Mouse (Mus musculus) liver, embryonic 15.5 days (tissue): ENCODE results near the gene Rdm1. TPM values are rescaled to one million over a fixed set of nuclear protein-coding genes. Genes with fewer than 3 reads are reported as not detected.

Experiments used
- ATAC-seq: fragments of 200-750 bp; cut with Nextera tagmentation; 2 replicates; pipeline ENCODE4 v1.8.0; 2017; ENCODE audit warnings: moderate number of reproducible peaks, mild to moderate bottlenecking, moderate library complexity; ENCODE audit not compliant: insufficient read depth
- H3K27ac ChIP-seq: fragments of 300-500 bp; sonication (generic); replicated peaks from 2 replicates; pipeline ENCODE4 v1.5.1; 2015; ENCODE audit warnings: mild to moderate bottlenecking, inconsistent platforms
- H3K27me3 ChIP-seq: fragments of 300-500 bp; sonication (generic); 2 replicates; pipeline ENCODE4 v1.6.1; 2015; ENCODE audit warnings: mild to moderate bottlenecking, inconsistent platforms
- H3K36me3 ChIP-seq: fragments of 300-500 bp; sonication (generic); replicated peaks from 2 replicates; pipeline ENCODE4 v1.6.1; 2015; ENCODE audit warnings: moderate library complexity, mild to moderate bottlenecking, inconsistent platforms
- H3K4me1 ChIP-seq: fragments of 300-500 bp; sonication (generic); replicated peaks from 2 replicates; pipeline ENCODE4 v1.6.1; 2015; ENCODE audit warnings: inconsistent platforms
- H3K4me2 ChIP-seq: fragments of 300-500 bp; sonication (generic); 2 replicates; pipeline ENCODE4 v1.6.1; 2015; ENCODE audit warnings: moderate library complexity, mild to moderate bottlenecking, inconsistent platforms
- H3K4me3 ChIP-seq: fragments of 300-500 bp; sonication (generic); replicated peaks from 2 replicates; pipeline ENCODE4 v1.5.1; 2015; ENCODE audit warnings: mild to moderate bottlenecking, inconsistent platforms
- H3K9ac ChIP-seq: fragments of 300-500 bp; sonication (generic); 2 replicates; pipeline ENCODE4 v1.6.1; 2015; ENCODE audit warnings: moderate library complexity, mild to moderate bottlenecking, inconsistent platforms
- H3K9me3 ChIP-seq: fragments of 300-500 bp; sonication (generic); replicated peaks from 2 replicates; pipeline ENCODE4 v1.6.1; 2016; ENCODE audit warnings: inconsistent platforms
- WGBS: fragments of 180-500 bp; shearing (Covaris S2); methylation state at CpG from one replicate; pipeline ENCODE4 v1.1.7; 2015; ENCODE audit warnings: mixed read lengths; ENCODE audit not compliant: insufficient replicate concordance; 5-methylcytosine and 5-hydroxymethylcytosine counted together
- polyA plus RNA-seq: library from polyadenylated mRNA; unstranded; fragments of >200 nt; fragmentation: Nextera tagmentation; extraction: Ambion mirVana; gene quantifications from 2 replicates; pipeline ENCODE4 v1.2.1, GENCODE M21; 2015

The Rdm1 gene
- polyA plus RNA-seq, 1 experiment from 2014 or later = 12.1 TPM

- no peak overlapping the region for H3K27ac ChIP-seq
- H3K9me3 ChIP-seq = no peaks in the 10 kb centered on the region
- H3K9ac ChIP-seq = no peak overlapping the region
Observed at GRCm38 (mm10) chr11:101661191-101661590, 34.2 kb downstream of the Rdm1 start.

GRCm38 (mm10) chr11:101661786-101662185, 34.8 kb downstream of the Rdm1 start:
- H3K9me3 ChIP-seq = no peaks in the 10 kb centered on the region
- no peaks in the 10 kb centered on the region for H3K36me3 ChIP-seq
- H3K27ac ChIP-seq = no peak overlapping the region
- H3K4me1 ChIP-seq = peaks cover 58% of the 10 kb centered on the region
- no peak overlapping the region for H3K4me2 ChIP-seq
- ATAC-seq = no peak
- H3K9ac ChIP-seq = no peak overlapping the region
- H3K4me3 ChIP-seq = no peak overlapping the region
- H3K27me3 ChIP-seq = no peaks in the 10 kb centered on the region
- 26% methylated on average over 5 of the region's 5 CpGs for WGBS

More at GRCm38 (mm10) chr11:101661191-101661590, 34.2 kb downstream of the Rdm1 start:
- Histone ChIP-seq H3K36me3 (no peaks in the 10 kb centered on the region), H3K4me3 (no peak overlapping the region), H3K4me1 (peaks cover 54% of the 10 kb centered on the region), H3K27me3 (no peaks in the 10 kb centered on the region), H3K4me2 (no peak overlapping the region)
- WGBS = 65% methylated on average over 7 of the region's 7 CpGs
- no peak for ATAC-seq

- ATAC-seq = no peak
- Histone ChIP-seq H3K27me3 (no peaks in the 10 kb centered on the region), H3K36me3 (no peaks in the 10 kb centered on the region), H3K9ac (no peak overlapping the region), H3K4me2 (no peak overlapping the region), H3K4me1 (peaks cover 66% of the 10 kb centered on the region), H3K4me3 (no peak overlapping the region), H3K9me3 (no peaks in the 10 kb centered on the region), H3K27ac (no peak overlapping the region)
- 53% methylated on average over 11 of the region's 11 CpGs for WGBS
Observed at GRCm38 (mm10) chr11:101663229-101664027, 36.4 kb downstream of the Rdm1 start.

GRCm38 (mm10) chr11:101664825-101665635, 38.0 kb downstream of the Rdm1 start, which contains the start of gene Arl4d:
TSS of gene Arl4d (plus strand) at chr11:101665541.
- no peaks in the 10 kb centered on the region for H3K27me3 ChIP-seq
- 6% methylated on average over 34 of the region's 34 CpGs for WGBS
- H3K9me3 ChIP-seq = no peaks in the 10 kb centered on the region
- peak; percentile 88 for ATAC-seq
- peak within 1 kb of the TSS; percentile 66 for H3K27ac ChIP-seq
- H3K9ac ChIP-seq = peak within 1 kb of the TSS; percentile 69
- peaks cover 70% of the 10 kb centered on the region for H3K4me1 ChIP-seq
- peak within 1 kb of the TSS; percentile 65 for H3K4me3 ChIP-seq
- H3K4me2 ChIP-seq = peak within 1 kb of the TSS; percentile 99
- H3K36me3 ChIP-seq = no peaks in the 10 kb centered on the region

- 1% methylated on average over 24 of the region's 24 CpGs for WGBS
- peak overlapping the region; percentile 99 for H3K4me2 ChIP-seq
- no peaks in the 10 kb centered on the region for H3K9me3 ChIP-seq
- no peaks in the 10 kb centered on the region for H3K36me3 ChIP-seq
- peak overlapping the region; percentile 65 for H3K4me3 ChIP-seq
- peaks cover 76% of the 10 kb centered on the region for H3K4me1 ChIP-seq
- no peaks in the 10 kb centered on the region for H3K27me3 ChIP-seq
- ATAC-seq = no peak
- H3K27ac ChIP-seq = peak overlapping the region; percentile 66
- H3K9ac ChIP-seq = peak overlapping the region; percentile 69
Observed at GRCm38 (mm10) chr11:101665636-101665992, 38.6 kb downstream of the Rdm1 start.

- no peaks in the 10 kb centered on the region for H3K27me3 ChIP-seq
- peaks cover 80% of the 10 kb centered on the region for H3K4me1 ChIP-seq
- no peaks in the 10 kb centered on the region for H3K9me3 ChIP-seq
- no peaks in the 10 kb centered on the region for H3K36me3 ChIP-seq
- no peak overlapping the region for H3K27ac ChIP-seq
- 0 out of 2 replicates have a peak overlapping the region, but pooled peaks have one; percentile 2 for H3K4me2 ChIP-seq
- H3K9ac ChIP-seq = no peak overlapping the region
- 81% methylated on average over 28 of the region's 28 CpGs for WGBS
- no peak for ATAC-seq
- H3K4me3 ChIP-seq = no peak overlapping the region
Observed at GRCm38 (mm10) chr11:101666626-101667345, 39.8 kb downstream of the Rdm1 start.

GRCm38 (mm10) chr11:101667871-101668532, 41.0 kb downstream of the Rdm1 start:
- WGBS = 66% methylated on average over 14 of the region's 14 CpGs
- no peaks in the 10 kb centered on the region for H3K27me3 ChIP-seq
- no peak overlapping the region; the same call in 1 of the 2 replicates for H3K9ac ChIP-seq

GRCm38 (mm10) chr11:101668546-101669261, 41.7 kb downstream of the Rdm1 start:
- no peak overlapping the region for H3K4me3 ChIP-seq
- H3K27ac ChIP-seq = 0 out of 2 replicates have a peak overlapping the region, but pooled peaks have one; percentile 19
- H3K9ac ChIP-seq = no peak overlapping the region; the same call in 1 of the 2 replicates
- no peaks in the 10 kb centered on the region for H3K36me3 ChIP-seq
- H3K4me2 ChIP-seq = peak overlapping the region; percentile 23
- H3K9me3 ChIP-seq = no peaks in the 10 kb centered on the region
- H3K4me1 ChIP-seq = peaks cover 73% of the 10 kb centered on the region
- peak; percentile 16; the same call in 1 of the 2 replicates for ATAC-seq
- no peaks in the 10 kb centered on the region for H3K27me3 ChIP-seq
- 28% methylated on average over 13 of the region's 13 CpGs for WGBS

More at GRCm38 (mm10) chr11:101667871-101668532, 41.0 kb downstream of the Rdm1 start:
- Histone ChIP-seq H3K36me3 (no peaks in the 10 kb centered on the region), H3K9me3 (no peaks in the 10 kb centered on the region), H3K27ac (peak overlapping the region; percentile 19; the same call in 1 of the 2 replicates), H3K4me1 (peaks cover 73% of the 10 kb centered on the region), H3K4me3 (no peak overlapping the region), H3K4me2 (peak overlapping the region; percentile 23)
- no peak for ATAC-seq

GRCm38 (mm10) chr11:101670334-101670733, 43.3 kb downstream of the Rdm1 start:
- Histone ChIP-seq H3K4me1 (peaks cover 63% of the 10 kb centered on the region), H3K27me3 (no peaks in the 10 kb centered on the region), H3K9ac (no peak overlapping the region), H3K36me3 (no peaks in the 10 kb centered on the region), H3K27ac (no peak overlapping the region), H3K4me3 (no peak overlapping the region), H3K9me3 (no peaks in the 10 kb centered on the region), H3K4me2 (no peak overlapping the region)
- WGBS = 16% methylated on average over 1 of the region's 1 CpGs
- ATAC-seq = no peak

GRCm38 (mm10) chr11:101671255-101671654, 44.3 kb downstream of the Rdm1 start:
- ATAC-seq = no peak
- H3K4me1 ChIP-seq = peaks cover 56% of the 10 kb centered on the region
- WGBS = 35% methylated on average over 4 of the region's 4 CpGs

More at GRCm38 (mm10) chr11:101671255-101671654, 44.3 kb downstream of the Rdm1 start:
- H3K27me3 ChIP-seq = no peaks in the 10 kb centered on the region
- H3K36me3 ChIP-seq = no peaks in the 10 kb centered on the region
- no peak overlapping the region for H3K9ac ChIP-seq
- no peak overlapping the region for H3K27ac ChIP-seq
- H3K9me3 ChIP-seq = no peaks in the 10 kb centered on the region
- H3K4me3 ChIP-seq = no peak overlapping the region
- no peak overlapping the region for H3K4me2 ChIP-seq
